Mouse (Mus musculus) urinary bladder, postnatal 4 days (tissue): ENCODE measurements at regions not wholly inside any gene's neighbourhood (a gene's known extent, or its start where the extent isn't known, plus 50 kb on each side); places are given as distances from the start of the nearest gene placed in this dataset.

Source experiments
- DNase-seq, 2 experiments: peaks; one replicate each; pipeline ENCODE4 v3.0.0; 2021 to 2022; ENCODE audit warnings: low spot score in 2 of 2

DNA sequence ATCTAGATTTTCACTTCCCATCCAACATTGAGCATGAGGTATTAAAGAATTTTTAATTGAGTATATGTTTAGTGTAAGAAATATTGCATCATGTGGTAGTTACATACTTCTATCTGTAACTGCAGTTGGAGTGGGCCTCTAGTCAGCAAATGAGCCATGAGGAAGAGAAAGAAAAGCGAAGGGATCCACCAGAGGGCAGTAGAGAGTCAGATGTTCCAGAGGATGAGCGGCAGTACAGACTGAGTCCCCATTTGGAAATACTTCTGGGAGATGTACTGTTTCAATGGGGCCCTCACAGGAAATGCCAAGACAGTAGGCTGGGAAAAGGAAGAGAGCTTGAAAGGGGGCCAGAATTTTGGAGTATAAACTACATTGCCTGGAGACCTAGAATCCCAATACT, 221.2 kb downstream of the Myh15 start:
- peak; percentile 33 to 66 for DNase-seq

DNA sequence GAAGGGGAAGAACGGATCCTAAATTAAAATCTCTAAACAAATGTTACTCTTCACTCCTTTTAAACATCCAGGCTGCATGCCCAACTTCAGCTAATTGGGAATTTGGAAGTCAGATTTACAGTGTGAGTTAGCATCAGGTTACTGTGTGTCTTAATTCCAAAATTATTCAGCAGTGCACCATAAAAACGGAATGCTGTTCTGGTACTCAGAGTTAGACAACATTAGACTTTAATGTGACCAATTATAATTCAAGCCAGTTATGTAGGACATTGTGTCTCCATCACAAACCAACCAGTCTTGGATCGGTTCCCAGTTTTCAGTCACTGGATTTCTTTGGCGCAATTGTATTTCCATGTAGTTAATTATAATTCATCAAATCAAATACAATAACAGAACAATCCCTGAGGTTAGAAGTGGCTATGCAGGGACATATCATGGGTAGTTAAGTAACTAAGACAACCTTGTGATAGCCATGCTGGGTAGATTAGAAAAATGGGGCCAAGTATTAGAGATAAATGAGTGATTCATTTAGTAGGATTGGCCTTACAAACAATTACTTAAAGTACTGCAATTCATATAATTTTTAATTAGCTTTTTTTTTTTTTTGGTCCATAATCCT, 230.9 kb downstream of the Myh15 start:
- DNase-seq: no peak

GRCm38 (mm10) chr16:49289200-49290079, 232.2 kb downstream of the Myh15 start:
- peak in 1 of 2 experiments; percentile 32 for DNase-seq

- DNase-seq: no peak
Observed at GRCm38 (mm10) chr16:49303612-49304307, 246.5 kb downstream of the Myh15 start.

- no peak for DNase-seq
Observed at GRCm38 (mm10) chr16:49304354-49304753, 247.1 kb downstream of the Myh15 start.

DNA sequence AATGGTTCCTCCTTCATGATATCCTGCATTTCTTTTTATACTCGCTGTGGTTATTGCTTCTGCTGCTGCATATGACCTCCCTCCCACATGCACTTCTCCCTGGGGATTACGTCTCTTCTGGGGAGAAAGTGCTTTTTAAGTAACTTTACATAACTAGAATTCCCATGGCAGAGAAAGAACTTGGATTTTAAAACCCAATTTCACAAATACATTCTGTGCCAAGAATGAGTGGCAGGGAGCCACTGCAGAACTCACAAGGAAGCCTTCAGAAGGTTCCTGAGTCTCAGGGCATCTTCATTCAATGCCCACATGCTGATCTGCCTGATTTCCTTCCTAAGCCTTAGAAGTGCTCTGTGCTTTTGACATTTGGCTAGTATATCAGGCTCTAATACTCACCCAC, 259.8 kb downstream of the Myh15 start:
- DNase-seq: no peak

DNA sequence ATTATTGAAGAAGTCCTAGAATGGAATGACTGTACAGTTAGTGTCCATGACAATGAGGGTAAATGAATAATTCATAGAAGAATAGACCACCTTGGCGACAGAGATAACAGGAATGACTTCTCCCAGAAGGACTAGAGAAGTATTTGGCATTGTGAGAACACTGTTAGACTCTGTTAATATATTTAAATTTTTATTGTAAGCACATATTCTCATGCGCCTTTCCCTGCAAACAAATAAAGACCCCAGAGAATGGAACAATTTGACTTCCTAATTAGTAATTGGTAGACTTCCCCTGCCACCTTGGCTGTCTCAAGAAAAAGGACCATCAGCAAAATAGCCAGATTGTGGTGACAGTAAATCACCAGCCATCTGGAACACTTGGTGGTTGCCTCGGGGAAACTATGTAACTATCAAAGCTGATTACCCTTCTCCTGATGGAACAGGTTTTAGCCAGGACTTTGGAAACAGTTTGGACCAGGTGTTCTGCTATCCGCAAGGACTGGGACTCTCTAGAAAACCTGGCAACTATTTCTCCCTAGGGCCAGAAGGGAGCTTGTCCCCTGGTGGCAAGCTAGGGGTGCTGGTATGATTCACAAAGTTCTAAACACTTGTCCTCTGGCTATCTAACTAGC, 261.9 kb downstream of the Myh15 start:
- DNase-seq: no peak

DNA sequence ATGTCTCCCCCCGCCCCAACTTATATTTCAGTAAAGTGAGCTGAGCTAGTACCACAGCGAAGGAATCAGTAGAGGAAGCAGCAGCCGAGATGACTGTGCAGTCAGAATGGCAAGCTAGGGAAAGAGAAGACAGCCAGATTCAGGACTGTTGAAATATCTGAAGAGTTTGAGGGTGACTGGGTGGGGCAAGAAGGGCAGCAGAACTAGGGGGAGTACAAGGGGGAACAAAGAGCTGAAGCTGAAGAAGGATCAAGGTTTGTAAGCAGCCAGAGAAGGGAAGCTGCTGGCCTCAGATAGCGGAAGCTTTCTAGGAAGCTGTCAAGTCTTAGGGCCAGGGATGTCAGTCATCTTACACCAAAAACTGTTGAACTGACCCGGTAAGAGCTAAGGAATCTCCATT, 262.5 kb downstream of the Myh15 start:
- DNase-seq: no peak

- no peak for DNase-seq
Observed at GRCm38 (mm10) chr16:49321951-49322350, 264.7 kb downstream of the Myh15 start.

DNA sequence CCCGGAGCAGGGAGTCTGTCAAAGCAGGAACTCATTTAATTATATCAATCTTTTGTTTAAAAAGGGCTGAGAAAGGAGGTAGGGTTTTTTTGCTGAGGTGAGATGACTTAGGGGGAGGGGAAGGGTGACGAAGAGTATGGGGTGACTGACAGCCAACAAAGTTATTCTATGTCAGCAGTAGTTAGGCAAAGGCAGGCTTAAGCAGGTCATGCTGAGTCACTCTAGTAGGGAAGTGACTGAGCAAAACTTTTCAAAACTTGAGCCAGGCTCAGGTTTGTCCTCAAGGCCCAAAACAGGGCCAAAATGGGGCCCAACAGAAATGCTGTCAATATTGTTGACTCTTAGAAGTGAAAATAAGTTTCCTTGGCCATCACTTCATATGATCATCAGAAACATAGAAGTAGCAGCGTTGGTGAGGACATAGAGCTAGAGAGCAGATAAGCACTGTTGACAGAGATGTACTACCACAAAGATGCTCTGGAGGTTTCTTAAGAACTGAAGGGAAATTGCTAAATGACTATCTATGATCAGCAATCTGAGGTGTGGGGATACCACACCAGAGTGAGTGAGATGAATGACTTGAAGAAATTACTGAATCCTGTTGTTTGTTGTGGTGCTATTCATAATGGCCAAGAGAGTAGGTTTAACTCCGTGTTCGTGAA, 273.6 kb downstream of the Myh15 start:
- no peak for DNase-seq

- no peak for DNase-seq
Observed at GRCm38 (mm10) chr16:49332107-49332722, 274.9 kb downstream of the Myh15 start.

DNA sequence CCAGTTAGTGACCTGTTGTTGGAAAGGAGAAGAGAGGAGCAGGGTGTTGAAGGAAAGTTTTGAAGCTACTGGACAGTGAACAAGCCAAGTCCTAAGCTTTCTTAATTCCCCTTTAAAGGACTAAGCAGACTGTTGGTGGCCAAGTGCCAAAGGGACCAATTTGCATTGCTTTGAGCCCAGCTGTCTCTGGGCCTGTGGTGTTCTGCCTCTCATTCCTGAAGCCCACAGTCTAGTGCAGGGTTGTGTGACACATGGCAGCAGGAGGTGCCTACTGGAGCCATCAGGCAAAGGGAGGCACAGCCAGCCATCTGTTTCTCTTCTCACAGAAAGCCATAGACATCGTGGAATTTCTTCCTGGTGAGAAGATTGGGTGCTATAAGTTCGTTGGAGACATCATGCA, 278.6 kb downstream of the Myh15 start:
- no peak for DNase-seq

DNA sequence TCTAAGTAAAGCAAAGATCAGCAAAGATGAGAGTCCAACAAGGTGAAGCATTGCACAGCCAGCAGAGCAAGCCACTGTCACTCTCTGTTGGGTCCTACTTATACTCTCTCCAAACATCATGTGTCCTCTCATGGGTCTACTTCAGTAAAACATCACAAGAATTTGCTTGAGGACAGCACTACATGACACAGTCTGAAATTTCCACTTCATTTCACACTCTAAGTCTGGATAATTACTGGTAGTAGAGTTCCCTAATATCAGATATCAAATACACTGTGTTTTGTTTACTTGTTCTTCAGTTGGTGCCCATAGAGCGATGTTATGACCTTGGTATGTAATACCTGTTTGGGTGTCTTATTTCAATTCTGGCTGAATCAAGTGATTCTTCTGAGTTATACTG, 280.7 kb downstream of the Myh15 start:
- DNase-seq: no peak

- DNase-seq: no peak
Observed at GRCm38 (mm10) chr16:49358404-49358803, 301.1 kb downstream of the Myh15 start.

DNA sequence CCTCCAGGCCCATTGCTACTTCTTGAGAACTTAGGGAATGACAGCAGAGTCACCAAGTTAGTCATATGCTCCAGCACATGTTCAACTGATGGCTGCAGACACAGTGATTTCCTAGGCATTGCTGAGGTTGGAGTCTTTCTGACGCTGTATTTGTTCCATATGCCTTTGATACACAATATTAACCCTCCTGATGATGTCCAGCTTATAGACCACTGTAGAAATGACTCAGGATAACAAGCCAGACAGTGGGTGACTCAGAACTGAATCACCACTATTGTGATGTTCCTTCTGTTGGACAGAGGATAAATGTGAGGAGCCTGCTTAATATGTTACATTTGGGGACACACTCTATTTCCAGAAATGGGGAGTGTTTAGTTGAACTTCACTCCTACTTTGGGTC, 304.4 kb downstream of the Myh15 start:
- DNase-seq: no peak

DNA sequence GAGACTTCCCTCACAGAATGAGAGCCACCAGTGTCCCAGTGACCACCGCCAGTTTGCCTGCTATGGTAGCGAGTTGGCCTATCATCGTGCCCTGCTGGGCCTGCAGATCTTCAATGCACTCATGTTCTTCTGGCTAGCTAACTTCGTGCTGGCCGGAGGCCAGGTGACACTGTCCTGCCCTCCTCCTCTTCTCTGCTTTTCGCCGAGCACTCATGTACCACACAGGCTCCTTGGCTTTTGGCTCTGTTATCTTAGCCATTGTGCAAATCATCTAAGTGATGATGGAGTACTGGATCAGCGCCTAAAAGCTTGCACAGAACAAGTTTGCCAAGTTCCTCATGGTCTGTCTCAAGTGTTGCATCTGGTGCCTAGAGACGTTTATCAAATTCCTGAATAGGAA, 312.2 kb downstream of the Myh15 start:
- DNase-seq: peak; percentile 24 to 59

DNA sequence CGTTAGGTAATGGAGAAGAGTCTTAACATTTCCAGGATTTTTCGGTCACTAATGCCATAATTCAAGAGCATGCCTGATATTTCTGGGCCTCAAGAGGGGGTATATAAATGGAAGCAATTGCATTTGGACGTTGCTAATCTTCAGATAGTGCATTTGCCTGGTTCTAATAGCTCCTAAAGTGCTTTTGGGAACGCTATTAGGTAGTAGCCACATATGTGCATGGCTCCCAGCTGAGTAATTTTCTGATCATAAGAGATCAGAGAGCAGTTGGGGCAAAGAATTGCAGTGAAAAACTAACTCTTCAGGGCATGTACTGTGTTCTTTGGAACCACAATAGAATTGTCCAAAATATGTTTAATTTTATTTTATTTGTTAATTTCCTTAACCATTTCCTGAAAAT, 317.8 kb downstream of the Myh15 start:
- no peak for DNase-seq

DNA sequence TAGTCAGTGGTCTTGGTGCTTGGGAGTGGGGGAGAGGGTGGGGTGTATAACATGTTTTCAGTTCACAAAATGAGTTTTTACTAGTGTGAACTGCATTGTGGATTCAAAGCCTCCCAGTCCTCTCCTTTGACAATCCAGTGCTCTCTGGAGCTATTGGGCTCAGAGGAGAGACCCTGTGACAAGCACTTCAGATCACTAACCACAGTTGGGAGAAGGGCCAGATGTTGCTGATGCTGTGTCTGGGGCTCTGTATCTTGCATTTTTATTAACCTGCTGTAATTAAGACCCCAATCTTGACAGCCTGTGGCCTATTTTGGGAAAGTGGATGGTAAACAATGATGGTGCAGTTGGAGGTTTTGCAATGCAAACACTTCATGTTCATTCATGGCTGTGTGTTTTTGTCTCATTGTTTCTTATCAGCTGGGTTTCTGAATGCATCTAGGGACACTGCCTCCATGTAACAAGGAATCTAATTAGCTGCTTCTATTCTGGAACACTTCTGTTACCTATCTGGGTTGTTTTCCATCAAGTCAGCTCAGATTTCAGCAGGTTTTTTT, 320.0 kb upstream of the Ift57 start:
- no peak for DNase-seq

DNA sequence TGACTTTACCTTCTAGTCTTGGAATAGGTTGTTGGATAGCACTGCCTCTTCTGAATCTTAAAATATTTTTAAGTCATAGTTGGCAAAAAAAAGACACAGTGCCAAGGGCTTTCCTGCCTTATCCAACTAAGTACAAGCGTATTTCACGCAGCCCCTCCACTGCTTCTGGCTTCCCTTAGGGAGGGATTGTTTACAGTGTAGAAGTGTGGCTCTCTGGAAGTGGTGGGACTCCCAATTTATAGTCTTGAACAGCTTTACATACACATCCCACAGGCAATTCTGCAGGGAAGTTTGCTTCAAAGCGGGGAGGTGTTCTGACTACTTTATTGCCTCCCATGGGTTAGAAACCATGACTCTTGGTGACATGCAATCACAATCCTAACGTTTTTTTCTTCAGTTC, 310.9 kb upstream of the Ift57 start:
- no peak for DNase-seq

DNA sequence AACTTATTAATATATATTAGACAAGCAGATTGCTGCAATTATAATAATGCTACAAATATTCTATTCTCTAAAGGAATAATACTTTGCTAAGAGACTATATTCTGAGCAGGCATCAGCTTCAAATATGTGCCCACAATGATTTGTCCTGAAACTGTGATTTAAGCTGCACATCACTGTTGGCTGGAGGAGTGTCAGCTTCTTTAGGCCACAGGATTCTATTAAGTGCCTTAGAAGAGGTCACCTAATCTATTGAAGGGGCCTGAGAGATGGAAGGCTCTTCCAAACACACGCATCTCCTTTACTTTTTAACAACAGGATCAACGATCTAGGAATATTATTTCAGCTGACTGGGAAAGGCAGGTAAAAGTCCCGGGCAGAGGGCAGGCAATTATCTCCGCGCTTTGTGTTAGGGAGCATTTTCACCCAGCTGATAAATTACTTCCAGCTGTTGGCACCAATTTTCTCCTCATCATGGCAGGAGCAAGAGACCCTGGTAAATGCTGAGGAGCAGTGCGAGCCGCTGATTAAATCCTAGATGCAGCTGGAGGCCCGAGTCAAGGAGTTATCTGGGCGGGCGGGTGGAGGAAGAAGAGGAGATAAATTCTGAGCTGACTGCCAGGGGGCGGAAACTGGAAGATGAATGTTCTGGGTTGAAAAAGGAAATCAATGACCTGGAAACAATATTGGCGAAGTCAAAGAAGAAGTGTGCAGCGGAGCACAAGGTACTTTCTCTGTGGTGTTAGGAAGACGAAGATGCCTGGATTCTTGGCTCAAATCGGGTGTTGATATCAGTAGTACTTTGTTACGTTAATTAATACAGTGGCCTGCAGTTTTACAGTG, 290.9 kb upstream of the Ift57 start:
- DNase-seq: no peak
